Mouse (Mus musculus): ENCODE results near the gene Zbtb20. TPM values are rescaled to one million over a fixed set of nuclear protein-coding genes. Genes with fewer than 3 reads are reported as not detected.

Gene Zbtb20
- polyA plus RNA-seq, 1 experiment from 2014 or later, result 38.1 TPM

- no peak for ATAC-seq (ENCODE audit: insufficient number of reproducible peaks, low FRiP score)
- Histone ChIP-seq H3K4me1 (replicated peaks) (peaks cover 6% of the 10 kb centered on the region), H3K27me3 (replicated peaks) (no peaks in the 10 kb centered on the region), H3K9ac (no peak overlapping the region), H3K4me2 (no peak overlapping the region), H3K9me3 (replicated peaks) (no peaks in the 10 kb centered on the region), H3K27ac (ENCODE audit: poor library complexity, severe bottlenecking) (no peak overlapping the region), H3K4me3 (no peak overlapping the region), H3K36me3 (no peaks in the 10 kb centered on the region)
- WGBS, result 85% methylated on average over 2 of the region's 2 CpGs
Measured at GRCm38 (mm10) chr16:43497093-43497492, 621.4 kb downstream of the Zbtb20 start.

GRCm38 (mm10) chr16:43500132-43500853, 624.6 kb downstream of the Zbtb20 start:
- no peak overlapping the region for H3K27ac ChIP-seq (ENCODE audit: poor library complexity, severe bottlenecking)
- H3K9ac ChIP-seq, result no peak overlapping the region
- no peak overlapping the region for H3K4me2 ChIP-seq
- no peak overlapping the region for H3K4me3 ChIP-seq
- 74% methylated on average over 8 of the region's 8 CpGs for WGBS
- no peak for ATAC-seq (ENCODE audit: insufficient number of reproducible peaks, low FRiP score)
- H3K36me3 ChIP-seq, result no peaks in the 10 kb centered on the region
- H3K27me3 ChIP-seq (replicated peaks), result no peaks in the 10 kb centered on the region
- peaks cover 12% of the 10 kb centered on the region for H3K4me1 ChIP-seq (replicated peaks)
- no peaks in the 10 kb centered on the region for H3K9me3 ChIP-seq (replicated peaks)

GRCm38 (mm10) chr16:43501284-43501683, 625.6 kb downstream of the Zbtb20 start:
- peaks cover 12% of the 10 kb centered on the region for H3K4me1 ChIP-seq (replicated peaks)
- ATAC-seq (ENCODE audit: insufficient number of reproducible peaks, low FRiP score), result no peak
- H3K27me3 ChIP-seq (replicated peaks), result no peaks in the 10 kb centered on the region
- no peak overlapping the region for H3K4me2 ChIP-seq
- no peak overlapping the region for H3K9ac ChIP-seq
- WGBS, result 59% methylated on average over 4 of the region's 4 CpGs
- no peak overlapping the region for H3K27ac ChIP-seq (ENCODE audit: poor library complexity, severe bottlenecking)
- H3K4me3 ChIP-seq, result no peak overlapping the region
- no peaks in the 10 kb centered on the region for H3K36me3 ChIP-seq
- H3K9me3 ChIP-seq (replicated peaks), result no peaks in the 10 kb centered on the region

GRCm38 (mm10) chr16:43502339-43503009, 626.8 kb downstream of the Zbtb20 start:
- Histone ChIP-seq H3K4me3 (peak overlapping the region; percentile 54), H3K4me1 (replicated peaks) (peaks cover 18% of the 10 kb centered on the region), H3K27ac (ENCODE audit: poor library complexity, severe bottlenecking) (0 out of 2 replicates have a peak overlapping the region, but pooled peaks have one; percentile 88), H3K9ac (peak overlapping the region; percentile 22; the same call in 1 of the 2 replicates), H3K36me3 (no peaks in the 10 kb centered on the region), H3K9me3 (replicated peaks) (no peaks in the 10 kb centered on the region), H3K27me3 (replicated peaks) (no peaks in the 10 kb centered on the region), H3K4me2 (peak overlapping the region; percentile 80)
- no peak for ATAC-seq (ENCODE audit: insufficient number of reproducible peaks, low FRiP score)
- WGBS, result 49% methylated on average over 12 of the region's 12 CpGs

- ATAC-seq (ENCODE audit: insufficient number of reproducible peaks, low FRiP score), result no peak
- Histone ChIP-seq H3K27ac (ENCODE audit: poor library complexity, severe bottlenecking) (peak overlapping the region; percentile 88), H3K4me2 (peak overlapping the region; percentile 80), H3K36me3 (no peaks in the 10 kb centered on the region), H3K4me3 (peak overlapping the region; percentile 54), H3K9ac (peak overlapping the region; percentile 77), H3K27me3 (replicated peaks) (no peaks in the 10 kb centered on the region), H3K4me1 (replicated peaks) (peaks cover 18% of the 10 kb centered on the region), H3K9me3 (replicated peaks) (no peaks in the 10 kb centered on the region)
- WGBS, result 4% methylated on average over 13 of the region's 13 CpGs
Measured at GRCm38 (mm10) chr16:43503010-43503635, 627.4 kb downstream of the Zbtb20 start.

GRCm38 (mm10) chr16:43503636-43504010, 627.9 kb downstream of the Zbtb20 start:
- no peaks in the 10 kb centered on the region for H3K27me3 ChIP-seq (replicated peaks)
- peak overlapping the region; percentile 88 for H3K27ac ChIP-seq (ENCODE audit: poor library complexity, severe bottlenecking)
- H3K4me2 ChIP-seq, result peak overlapping the region; percentile 80
- peaks cover 19% of the 10 kb centered on the region for H3K4me1 ChIP-seq (replicated peaks)
- no peaks in the 10 kb centered on the region for H3K36me3 ChIP-seq
- H3K9me3 ChIP-seq (replicated peaks), result no peaks in the 10 kb centered on the region
- H3K9ac ChIP-seq, result peak overlapping the region; percentile 77
- 2% methylated on average over 5 of the region's 5 CpGs for WGBS
- no peak for ATAC-seq (ENCODE audit: insufficient number of reproducible peaks, low FRiP score)
- H3K4me3 ChIP-seq, result peak overlapping the region; percentile 54

GRCm38 (mm10) chr16:43504151-43504550, 628.5 kb downstream of the Zbtb20 start:
- Histone ChIP-seq H3K9me3 (replicated peaks) (no peaks in the 10 kb centered on the region), H3K4me2 (peak overlapping the region; percentile 80), H3K27ac (ENCODE audit: poor library complexity, severe bottlenecking) (peak overlapping the region; percentile 88), H3K4me3 (peak overlapping the region; percentile 54), H3K36me3 (no peaks in the 10 kb centered on the region), H3K4me1 (replicated peaks) (peaks cover 21% of the 10 kb centered on the region), H3K27me3 (replicated peaks) (no peaks in the 10 kb centered on the region), H3K9ac (peak overlapping the region; percentile 77)
- WGBS, result 2% methylated on average over 3 of the region's 3 CpGs
- no peak for ATAC-seq (ENCODE audit: insufficient number of reproducible peaks, low FRiP score)

- H3K27ac ChIP-seq (ENCODE audit: poor library complexity, severe bottlenecking), result peak overlapping the region; percentile 88
Measured at GRCm38 (mm10) chr16:43504556-43504955, 628.9 kb downstream of the Zbtb20 start.

GRCm38 (mm10) chr16:43505314-43505950, 629.8 kb downstream of the Zbtb20 start:
- Histone ChIP-seq H3K9me3 (replicated peaks) (no peaks in the 10 kb centered on the region), H3K27me3 (replicated peaks) (no peaks in the 10 kb centered on the region), H3K36me3 (no peaks in the 10 kb centered on the region), H3K9ac (peak overlapping the region; percentile 52), H3K4me2 (peak overlapping the region; percentile 67), H3K4me1 (replicated peaks) (peaks cover 19% of the 10 kb centered on the region), H3K27ac (ENCODE audit: poor library complexity, severe bottlenecking) (peak overlapping the region; percentile 92), H3K4me3 (peak overlapping the region; percentile 14)
- WGBS, result 35% methylated on average over 9 of the region's 9 CpGs
- ATAC-seq (ENCODE audit: insufficient number of reproducible peaks, low FRiP score), result no peak

More at GRCm38 (mm10) chr16:43504556-43504955, 628.9 kb downstream of the Zbtb20 start:
- no peak for ATAC-seq (ENCODE audit: insufficient number of reproducible peaks, low FRiP score)
- peak overlapping the region; percentile 28 for H3K4me3 ChIP-seq
- H3K9me3 ChIP-seq (replicated peaks), result no peaks in the 10 kb centered on the region
- no peaks in the 10 kb centered on the region for H3K36me3 ChIP-seq
- H3K4me1 ChIP-seq (replicated peaks), result peaks cover 21% of the 10 kb centered on the region
- WGBS, result 42% methylated on average over 1 of the region's 1 CpGs
- no peaks in the 10 kb centered on the region for H3K27me3 ChIP-seq (replicated peaks)
- 0 out of 2 replicates have a peak overlapping the region, but pooled peaks have one; percentile 36 for H3K9ac ChIP-seq
- peak overlapping the region; percentile 80 for H3K4me2 ChIP-seq

GRCm38 (mm10) chr16:43506189-43506751, 630.6 kb downstream of the Zbtb20 start:
- Histone ChIP-seq H3K4me1 (replicated peaks) (peaks cover 19% of the 10 kb centered on the region), H3K27ac (ENCODE audit: poor library complexity, severe bottlenecking) (peak overlapping the region; percentile 92), H3K4me3 (peak overlapping the region; percentile 14), H3K27me3 (replicated peaks) (no peaks in the 10 kb centered on the region), H3K4me2 (peak overlapping the region; percentile 67), H3K36me3 (no peaks in the 10 kb centered on the region), H3K9ac (peak overlapping the region; percentile 65), H3K9me3 (replicated peaks) (no peaks in the 10 kb centered on the region)
- WGBS, result 17% methylated on average over 9 of the region's 9 CpGs
- ATAC-seq (ENCODE audit: insufficient number of reproducible peaks, low FRiP score), result peak; percentile 52
